Mouse (Mus musculus) kidney, embryonic 14.5 days (tissue): ENCODE measurements around the gene Pkn3. TPM values are rescaled to one million over a fixed set of nuclear protein-coding genes. Genes with fewer than 3 reads are reported as not detected.
"Not testable (repeated sequence)": the region's sequence is repeated elsewhere in the genome, so short reads cannot be mapped to it uniquely, and the experiment has no call there.

Experiments
- ATAC-seq: fragments of 200-750 bp; cut with Nextera tagmentation; 2 replicates; pipeline ENCODE4 v1.8.0; 2017; ENCODE audit warnings: moderate number of reproducible peaks, mild to moderate bottlenecking, moderate TSS enrichment, moderate library complexity; ENCODE audit not compliant: low FRiP score, low TSS enrichment
- H3K27ac ChIP-seq: fragments of 300-500 bp; sonication (generic); 2 replicates; pipeline ENCODE4 v1.5.1; 2014; ENCODE audit warnings: low read depth, mild to moderate bottlenecking, low read length, moderate library complexity, mixed read lengths
- H3K27me3 ChIP-seq: fragments of 300-500 bp; sonication (generic); 2 replicates; pipeline ENCODE4 v1.6.1; 2014; ENCODE audit warnings: mild to moderate bottlenecking, low read length; ENCODE audit not compliant: control insufficient read depth, insufficient read depth
- H3K36me3 ChIP-seq: fragments of 300-500 bp; sonication (generic); 2 replicates; pipeline ENCODE4 v1.6.1; 2014; ENCODE audit warnings: low read length, mixed read lengths; ENCODE audit not compliant: control insufficient read depth, insufficient read depth
- H3K4me1 ChIP-seq: fragments of 300-500 bp; sonication (generic); 2 replicates; pipeline ENCODE4 v1.6.1; 2014; ENCODE audit warnings: low read length, mixed read lengths; ENCODE audit not compliant: control insufficient read depth, insufficient read depth
- H3K4me2 ChIP-seq: fragments of 300-500 bp; sonication (generic); replicated peaks from 2 replicates; pipeline ENCODE4 v1.6.1; 2014; ENCODE audit warnings: low read depth, mild to moderate bottlenecking, low read length
- H3K4me3 ChIP-seq: fragments of 300-500 bp; sonication (generic); 2 replicates; pipeline ENCODE4 v1.5.1; 2014; ENCODE audit warnings: mild to moderate bottlenecking, low read length
- H3K9ac ChIP-seq: fragments of 300-500 bp; sonication (generic); 2 replicates; pipeline ENCODE4 v1.6.1; 2014; ENCODE audit warnings: low read depth, mild to moderate bottlenecking, low read length, moderate library complexity
- H3K9me3 ChIP-seq: fragments of 300-500 bp; sonication (generic); 2 replicates; pipeline ENCODE4 v1.6.1; 2016; ENCODE audit warnings: low read length; ENCODE audit not compliant: control insufficient read depth
- WGBS: fragments of 180-500 bp; shearing (Covaris S2); extraction: QIAGEN DNeasy Blood & Tissue Kit; methylation state at CpG from one replicate; pipeline ENCODE4 v1.1.7; 2014; 5-methylcytosine and 5-hydroxymethylcytosine counted together
- polyA plus RNA-seq: library from polyadenylated mRNA; unstranded; fragments of >200 nt; fragmentation: Nextera tagmentation; extraction: Ambion mirVana; gene quantifications from 2 replicates; pipeline ENCODE4 v1.2.1, GENCODE M21; 2014

The Pkn3 gene
- polyA plus RNA-seq, 1 experiment from 2014 or later: 9.1 TPM

DNA sequence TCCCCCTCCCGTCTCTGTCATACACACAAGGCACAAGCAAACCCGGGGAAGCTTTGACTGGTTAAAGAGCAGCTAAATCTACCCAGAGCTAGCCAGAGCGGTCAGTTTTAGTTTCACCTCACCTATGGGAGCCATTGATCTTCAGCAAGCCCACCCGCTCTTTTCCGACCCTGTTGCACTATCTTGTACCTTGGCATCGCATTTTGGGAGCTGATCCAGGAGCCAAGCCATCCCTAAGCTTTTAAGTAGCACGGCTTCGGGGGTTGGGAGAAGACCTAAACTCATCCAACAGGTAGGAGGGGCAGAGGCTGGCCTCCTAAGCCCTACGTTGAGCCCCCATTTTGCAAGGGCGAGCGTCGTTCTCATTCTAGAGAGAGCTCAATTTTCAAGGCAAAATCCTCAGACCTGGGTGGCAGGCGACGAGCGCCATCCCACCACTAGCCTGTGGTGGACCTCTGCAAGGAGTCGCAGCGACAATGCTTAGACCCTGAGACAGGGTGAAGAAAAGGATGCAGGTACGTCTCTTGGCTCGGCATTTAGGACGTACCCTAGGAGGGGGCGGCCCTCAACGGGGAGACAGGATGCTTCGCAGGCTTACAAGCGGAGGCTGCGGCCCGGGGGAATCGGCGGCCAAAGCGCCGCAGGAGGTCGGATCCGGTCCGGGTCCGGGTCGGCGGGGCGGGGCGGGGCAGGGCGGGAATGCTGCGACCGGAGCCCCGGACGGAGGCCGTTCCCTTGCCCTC is 46.4 kb downstream of the Pkn3 start:
- H3K9ac ChIP-seq: peak overlapping the region; percentile 86
- H3K4me3 ChIP-seq: peak overlapping the region; percentile 91
- H3K36me3 ChIP-seq: 0 out of 2 replicates have a peak, but pooled peaks cover 7% of the 10 kb centered on the region
- no peaks in the 10 kb centered on the region for H3K9me3 ChIP-seq
- peak; percentile 81 for ATAC-seq
- WGBS: 1% methylated on average over 43 of the region's 44 CpGs
- H3K4me2 ChIP-seq: peak overlapping the region; percentile 83
- H3K27me3 ChIP-seq: no peaks in the 10 kb centered on the region
- peaks cover 7% of the 10 kb centered on the region; the same call in 1 of the 2 replicates for H3K4me1 ChIP-seq
- H3K27ac ChIP-seq: peak overlapping the region; percentile 83

DNA sequence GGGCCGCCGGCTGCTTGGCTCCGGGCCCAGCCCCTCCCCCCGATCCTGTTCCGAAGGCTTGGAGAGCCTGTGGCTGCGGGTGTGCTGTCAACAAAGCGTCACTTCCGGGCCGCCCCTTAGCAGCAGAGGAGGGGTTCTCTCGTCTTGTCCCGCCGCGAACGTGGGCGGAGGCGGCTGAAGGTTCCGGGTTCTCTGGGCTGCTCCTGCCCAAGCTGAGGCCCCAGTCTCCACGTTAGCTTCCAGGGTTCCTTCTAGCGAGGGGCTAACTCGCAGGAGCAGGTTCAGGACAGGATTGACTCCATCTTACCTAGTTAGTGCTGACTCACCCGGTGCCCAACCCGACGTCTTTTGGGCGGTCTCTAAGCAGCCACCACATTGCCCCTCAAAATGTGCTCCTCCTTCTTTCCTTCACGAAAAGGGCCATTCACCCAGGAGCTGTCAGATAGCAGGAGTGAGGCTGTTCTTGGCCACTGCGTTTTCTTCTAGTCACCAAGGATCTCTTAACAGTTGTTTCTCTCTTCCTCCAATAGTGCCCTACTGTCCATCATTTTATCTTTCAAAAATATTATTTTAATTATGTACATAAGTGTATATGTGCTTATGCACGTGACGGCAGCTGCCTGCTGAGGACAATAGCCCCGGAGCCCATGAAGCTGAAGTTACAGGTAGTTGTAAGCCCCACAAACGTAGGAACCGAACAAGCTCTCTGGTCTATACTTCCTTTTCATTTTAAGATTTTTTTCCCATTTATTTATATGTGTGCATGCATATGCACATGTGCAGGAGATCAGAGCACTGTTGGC is 47.2 kb downstream of the Pkn3 start, which contains the start of gene Zer1:
Zer1 (minus strand) TSS at position 114 of the 803 bp plus-strand sequence.
- WGBS: 10% methylated on average over 31 of the region's 31 CpGs
- Histone ChIP-seq H3K9me3 (no peaks in the 10 kb centered on the region), H3K9ac (peak within 1 kb of the TSS; percentile 86), H3K4me1 (peaks cover 7% of the 10 kb centered on the region; the same call in 1 of the 2 replicates), H3K27me3 (no peaks in the 10 kb centered on the region), H3K27ac (peak within 1 kb of the TSS; percentile 83), H3K36me3 (0 out of 2 replicates have a peak, but pooled peaks cover 7% of the 10 kb centered on the region), H3K4me3 (peak within 1 kb of the TSS; percentile 91), H3K4me2 (peak within 1 kb of the TSS; percentile 83)
- peak; percentile 97 for ATAC-seq

DNA sequence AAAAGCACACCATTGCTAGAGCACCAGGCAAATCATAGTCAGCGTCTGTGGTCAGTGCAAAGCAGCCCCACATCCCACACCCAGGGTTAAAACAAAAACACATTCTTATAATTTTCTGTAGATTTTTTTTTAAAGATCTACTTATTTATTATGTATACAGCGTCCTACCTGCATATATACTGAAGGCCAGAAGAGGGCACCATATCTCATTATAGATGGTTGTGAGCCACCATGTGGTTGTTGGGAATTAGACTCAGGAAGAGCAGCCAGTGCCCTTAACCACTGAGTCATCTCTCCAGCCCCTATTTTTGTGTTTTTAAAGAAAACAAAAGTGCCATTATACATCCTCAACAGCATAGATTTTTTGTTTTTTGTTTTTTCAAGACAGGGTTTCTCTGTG is 51.3 kb downstream of the Pkn3 start:
- Histone ChIP-seq H3K4me3 (no peak overlapping the region), H3K27me3 (no peaks in the 10 kb centered on the region), H3K9me3 (no peaks in the 10 kb centered on the region), H3K4me1 (peaks cover 9% of the 10 kb centered on the region; the same call in 1 of the 2 replicates), H3K36me3 (no peaks in the 10 kb centered on the region), H3K9ac (no peak overlapping the region), H3K27ac (no peak overlapping the region), H3K4me2 (no peak overlapping the region)
- WGBS: 41% methylated on average over 2 of the region's 2 CpGs
- no peak for ATAC-seq

DNA sequence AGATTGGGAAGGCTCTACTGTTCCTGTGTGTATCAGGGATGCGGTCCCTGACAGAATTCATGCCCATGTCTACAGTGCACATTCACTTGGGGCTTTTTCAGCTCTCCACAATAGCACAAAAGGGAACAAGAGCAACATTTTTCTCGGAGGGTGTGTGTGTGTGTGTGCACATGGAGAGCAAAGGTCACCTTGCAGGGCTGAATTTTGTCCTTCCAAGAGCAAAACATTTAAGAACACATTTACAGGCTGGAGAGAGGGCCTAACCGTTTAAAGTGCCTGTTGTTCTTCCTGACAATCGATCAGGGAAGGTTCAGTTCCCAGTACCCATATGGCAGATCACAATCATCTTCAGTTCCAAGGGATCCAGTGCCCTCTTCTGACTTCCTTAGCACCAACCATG is 52.7 kb downstream of the Pkn3 start:
- Histone ChIP-seq H3K36me3 (no peaks in the 10 kb centered on the region), H3K4me2 (no peak overlapping the region), H3K27ac (no peak overlapping the region), H3K4me1 (peaks cover 15% of the 10 kb centered on the region; the same call in 1 of the 2 replicates), H3K27me3 (no peaks in the 10 kb centered on the region), H3K9ac (no peak overlapping the region), H3K9me3 (no peaks in the 10 kb centered on the region), H3K4me3 (no peak overlapping the region)
- 86% methylated on average over 4 of the region's 4 CpGs for WGBS
- no peak for ATAC-seq

DNA sequence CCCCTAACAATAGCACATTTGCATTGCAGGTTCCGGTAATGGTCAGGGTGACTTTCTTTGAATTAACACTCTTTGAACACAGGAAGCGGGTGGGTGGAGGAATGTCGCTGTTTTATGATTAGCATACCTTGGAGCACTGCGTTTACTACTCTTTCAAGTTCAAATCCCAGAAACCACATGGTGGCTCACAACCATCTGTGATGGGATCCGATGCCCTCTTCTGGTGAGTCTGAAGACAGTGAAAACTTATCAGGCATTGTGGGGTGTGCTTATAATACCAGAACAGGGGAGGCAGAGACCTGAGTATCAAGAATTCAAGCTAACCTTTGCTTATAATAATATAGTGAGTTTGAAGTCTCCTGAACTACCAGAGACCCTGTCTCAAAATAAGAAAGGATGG is 53.8 kb downstream of the Pkn3 start:
- H3K9ac ChIP-seq, H3K27me3 ChIP-seq, H3K27ac ChIP-seq, ATAC-seq, H3K4me3 ChIP-seq, H3K36me3 ChIP-seq, H3K9me3 ChIP-seq, H3K4me2 ChIP-seq: not testable (repeated sequence)
- H3K4me1 ChIP-seq: peaks cover 15% of the 10 kb centered on the region; the same call in 1 of the 2 replicates
- 66% methylated on average over 5 of the region's 5 CpGs for WGBS

DNA sequence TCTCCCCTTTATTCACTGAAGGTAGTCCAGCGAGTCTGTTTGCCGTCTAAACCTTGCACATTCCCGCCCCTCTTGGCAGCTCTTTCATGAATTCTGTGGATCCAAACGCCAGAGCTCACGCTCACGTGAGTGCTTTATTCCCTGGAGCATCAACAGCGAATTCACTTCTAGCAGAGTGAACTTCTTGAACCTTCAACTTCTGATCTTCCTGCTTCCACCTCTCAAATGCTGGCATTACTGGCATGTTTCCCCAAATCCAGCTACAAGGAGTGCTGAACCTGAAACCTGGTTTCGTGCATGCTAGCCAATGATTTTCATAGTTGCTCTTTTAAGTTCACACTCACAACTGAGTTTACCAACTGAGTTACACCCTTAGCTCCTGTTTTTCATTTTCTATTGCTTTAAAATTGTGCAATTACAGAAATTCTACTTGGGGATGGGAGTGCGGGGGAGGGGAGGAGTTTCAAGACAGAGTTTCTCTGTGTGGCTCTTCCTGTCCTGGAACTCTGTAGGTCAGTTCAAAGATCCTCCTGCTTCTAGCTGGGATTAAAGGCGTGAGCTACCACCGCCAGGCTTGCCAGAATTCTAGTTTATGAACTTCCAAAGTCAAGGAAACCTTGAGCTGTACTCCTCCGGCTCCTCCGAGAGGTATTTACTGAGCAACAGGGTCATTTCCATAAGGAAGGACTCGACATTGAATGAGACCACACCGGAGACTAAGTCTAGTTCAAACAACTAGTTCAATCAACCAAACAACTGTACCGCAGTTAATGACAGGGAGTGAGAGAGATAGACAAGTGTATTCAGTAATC is 55.5 kb downstream of the Pkn3 start:
- ATAC-seq: peak; percentile 18
- peak overlapping the region; percentile 76 for H3K9ac ChIP-seq
- H3K4me3 ChIP-seq: peak overlapping the region; percentile 87
- H3K4me1 ChIP-seq: peaks cover 15% of the 10 kb centered on the region; the same call in 1 of the 2 replicates
- H3K27me3 ChIP-seq: no peaks in the 10 kb centered on the region
- H3K4me2 ChIP-seq: peak overlapping the region; percentile 90
- H3K27ac ChIP-seq: peak overlapping the region; percentile 82; the same call in 1 of the 2 replicates
- 21% methylated on average over 16 of the region's 16 CpGs for WGBS
- H3K9me3 ChIP-seq: no peaks in the 10 kb centered on the region
- H3K36me3 ChIP-seq: peaks cover 16% of the 10 kb centered on the region

DNA sequence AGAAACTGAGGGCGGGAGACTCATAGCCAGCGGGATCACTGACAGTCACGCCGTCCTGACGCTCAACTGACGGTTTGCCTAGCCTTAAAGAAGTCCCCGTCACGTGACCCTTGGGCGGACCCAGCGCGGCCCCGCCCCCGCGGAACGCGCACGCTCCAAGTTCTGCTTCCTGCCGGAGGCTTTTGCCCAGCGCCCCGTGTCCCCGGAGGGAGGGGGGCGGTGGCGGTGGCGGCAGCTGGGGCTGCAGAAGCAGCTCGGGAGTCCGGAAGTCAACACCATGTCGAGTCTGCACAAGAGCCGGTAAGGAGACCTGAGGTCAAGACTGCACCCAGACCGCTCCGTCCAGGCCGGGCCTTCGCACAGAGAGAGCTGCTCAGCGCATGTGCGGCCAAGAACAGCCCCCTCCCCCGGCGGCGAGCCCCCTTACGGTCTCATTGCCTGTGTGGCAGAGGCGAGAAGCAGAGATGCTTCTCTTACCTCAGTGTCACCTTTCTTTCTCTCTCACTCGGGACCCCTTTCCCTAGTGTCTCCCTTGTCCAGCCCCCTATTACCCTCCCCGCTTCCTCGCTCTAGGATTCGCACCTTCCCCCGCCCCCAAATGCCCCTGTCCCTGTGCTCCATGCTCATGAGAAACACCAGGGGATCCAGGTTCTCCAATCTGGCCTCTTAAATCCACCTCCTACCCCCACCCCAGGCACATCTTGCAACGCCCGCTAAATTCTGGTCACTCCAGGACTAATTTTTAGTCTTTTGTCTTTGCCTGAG is 56.3 kb downstream of the Pkn3 start, which contains the start of gene Tbc1d13:
Tbc1d13 (plus strand) TSS at position 134 of the 765 bp plus-strand sequence.
- Histone ChIP-seq H3K27me3 (no peaks in the 10 kb centered on the region), H3K9me3 (no peaks in the 10 kb centered on the region), H3K27ac (peak within 1 kb of the TSS; percentile 82), H3K4me1 (peaks cover 15% of the 10 kb centered on the region; the same call in 1 of the 2 replicates), H3K4me3 (peak within 1 kb of the TSS; percentile 87), H3K4me2 (peak within 1 kb of the TSS; percentile 90), H3K36me3 (peaks cover 16% of the 10 kb centered on the region), H3K9ac (peak within 1 kb of the TSS; percentile 76)
- peak; percentile 94 for ATAC-seq
- WGBS: under 1% methylated on average over 46 of the region's 46 CpGs

DNA sequence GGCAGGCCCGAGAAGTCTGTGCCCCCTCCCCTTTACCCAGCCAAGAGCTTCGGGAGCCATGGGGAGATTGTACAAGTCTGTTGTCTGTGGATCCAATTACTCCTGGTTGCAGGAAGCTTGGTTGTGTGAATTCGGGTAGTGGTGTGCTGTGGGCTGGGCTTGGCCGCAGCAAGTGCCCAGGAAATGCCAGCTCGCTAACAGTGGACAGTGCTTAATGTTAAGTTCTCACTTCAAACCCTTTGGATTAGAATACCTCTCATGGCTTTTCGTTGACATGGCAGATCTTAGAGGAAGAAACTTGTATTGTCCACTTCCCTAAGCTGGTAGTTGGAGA is 56.9 kb downstream of the Pkn3 start:
- 18% methylated on average over 6 of the region's 6 CpGs for WGBS
- H3K27ac ChIP-seq: peak overlapping the region; percentile 82; the same call in 1 of the 2 replicates
- H3K9ac ChIP-seq: peak overlapping the region; percentile 76
- peaks cover 16% of the 10 kb centered on the region for H3K36me3 ChIP-seq
- H3K4me2 ChIP-seq: peak overlapping the region; percentile 90
- peaks cover 15% of the 10 kb centered on the region; the same call in 1 of the 2 replicates for H3K4me1 ChIP-seq
- 0 out of 2 replicates have a peak, but pooled peaks have one; percentile 6 for ATAC-seq
- H3K27me3 ChIP-seq: no peaks in the 10 kb centered on the region
- peak overlapping the region; percentile 87 for H3K4me3 ChIP-seq
- no peaks in the 10 kb centered on the region for H3K9me3 ChIP-seq
